Mouse (Mus musculus) lung, postnatal 0 days (tissue): ENCODE data around the gene Aco2.

Source experiments
- CTCF ChIP-seq: IDR thresholded peaks from 2 replicates; pipeline ENCODE4 v1.5.1; 2016; ENCODE audit warnings: antibody characterized with exemption, mild to moderate bottlenecking
- EP300 ChIP-seq: IDR thresholded peaks from 2 replicates; pipeline ENCODE4 v1.6.1; 2016; ENCODE audit warnings: antibody characterized with exemption, mild to moderate bottlenecking, control low read depth

DNA sequence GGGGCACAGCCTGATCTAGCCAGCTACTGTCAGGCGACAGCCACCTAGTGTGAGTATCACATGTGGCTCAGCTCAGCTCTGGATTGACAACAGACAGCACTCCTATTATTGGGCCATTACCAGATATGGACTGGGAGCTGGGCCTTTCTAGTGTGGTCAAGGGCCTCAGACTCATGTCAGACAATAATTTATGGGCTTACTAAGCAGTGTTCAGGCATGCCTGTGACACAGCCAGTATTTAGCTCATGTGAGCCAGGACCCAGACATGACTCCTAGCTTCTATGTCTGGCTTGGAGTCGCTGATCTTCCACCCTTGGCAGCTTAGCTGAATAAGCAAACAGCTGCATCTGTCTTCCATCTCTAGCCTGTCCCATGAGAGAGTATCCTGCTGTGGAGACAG, 40.4 kb downstream of the Aco2 start:
- TF ChIP-seq CTCF (no peak), EP300 (no peak)
